Mouse (Mus musculus) hindbrain, embryonic 16.5 days (tissue): ENCODE measurements around the gene Gna13. TPM values are rescaled to one million over a fixed set of nuclear protein-coding genes. Genes with fewer than 3 reads are reported as not detected.

Source experiments
- polyA plus RNA-seq: library from polyadenylated mRNA; unstranded; fragments of >200 nt; fragmentation: Nextera tagmentation; extraction: Ambion mirVana; gene quantifications from 2 replicates; pipeline ENCODE4 v1.2.1, GENCODE M21; 2015

Gene Gna13
- polyA plus RNA-seq, 1 experiment from 2014 or later = 21.3 TPM

Other genes with a start within 250 kb of the Gna13 start
- gene E030025P04Rik, start 218.5 kb upstream of the Gna13 start, polyA plus RNA-seq = not detected in 2 replicates
- gene Rgs9, start 64.7 kb upstream of the Gna13 start, polyA plus RNA-seq = 14.5 and 15.6 TPM in 2 replicates
- 0.07 TPM in 1 of 2 replicates, not detected in the other for gene 9930022D16Rik, start 51.1 kb downstream of the Gna13 start, polyA plus RNA-seq
- gene Amz2, start 63.1 kb downstream of the Gna13 start, polyA plus RNA-seq = 57.1 and 59.4 TPM in 2 replicates
- gene Arsg, start 110.5 kb downstream of the Gna13 start, polyA plus RNA-seq = 8.0 and 9.0 TPM in 2 replicates
- 5.4 and 6.4 TPM in 2 replicates for gene Slc16a6, start 110.8 kb downstream of the Gna13 start, polyA plus RNA-seq
- 18.9 and 21.2 TPM in 2 replicates for gene Wipi1, start 249.1 kb downstream of the Gna13 start, polyA plus RNA-seq